Mouse (Mus musculus) embryonic facial prominence, embryonic 13.5 days (tissue): ENCODE data around the gene Kcnn3. TPM values are rescaled to one million over a fixed set of nuclear protein-coding genes. Genes with fewer than 3 reads are reported as not detected.

Experiments used
- ATAC-seq: fragments of 200-750 bp; cut with Nextera tagmentation; 2 replicates; pipeline ENCODE4 v1.8.0; 2017; ENCODE audit warnings: low read depth; ENCODE audit not compliant: insufficient number of reproducible peaks, insufficient read depth, low FRiP score, low TSS enrichment
- H3K27ac ChIP-seq: fragments of 300-500 bp; sonication (generic); 2 replicates; pipeline ENCODE4 v1.5.1; 2015; ENCODE audit warnings: moderate library complexity, mild to moderate bottlenecking, inconsistent platforms
- H3K27me3 ChIP-seq: fragments of 300-500 bp; sonication (generic); 2 replicates; pipeline ENCODE4 v1.6.1; 2015; ENCODE audit warnings: mild to moderate bottlenecking, inconsistent platforms
- H3K36me3 ChIP-seq: fragments of 300-500 bp; sonication (generic); 2 replicates; pipeline ENCODE4 v1.6.1; 2015; ENCODE audit warnings: mild to moderate bottlenecking, inconsistent platforms
- H3K4me1 ChIP-seq: fragments of 300-500 bp; sonication (generic); 2 replicates; pipeline ENCODE4 v1.6.1; 2015; ENCODE audit warnings: inconsistent platforms
- H3K4me2 ChIP-seq: fragments of 300-500 bp; sonication (generic); 2 replicates; pipeline ENCODE4 v1.6.1; 2015; ENCODE audit warnings: moderate library complexity, mild to moderate bottlenecking, inconsistent platforms
- H3K4me3 ChIP-seq: fragments of 300-500 bp; sonication (generic); 2 replicates; pipeline ENCODE4 v1.5.1; 2015; ENCODE audit warnings: mild to moderate bottlenecking, inconsistent platforms
- H3K9ac ChIP-seq: fragments of 300-500 bp; sonication (generic); 2 replicates; pipeline ENCODE4 v1.6.1; 2015; ENCODE audit warnings: mild to moderate bottlenecking, inconsistent platforms
- H3K9me3 ChIP-seq: fragments of 300-500 bp; sonication (generic); 2 replicates; pipeline ENCODE4 v1.6.1; 2016; ENCODE audit warnings: inconsistent platforms
- WGBS: fragments of 180-500 bp; shearing (Covaris S2); methylation state at CpG from one replicate; pipeline ENCODE4 v1.1.7; 2015; ENCODE audit warnings: mixed read lengths; 5-methylcytosine and 5-hydroxymethylcytosine counted together
- polyA plus RNA-seq: library from polyadenylated mRNA; unstranded; fragments of >200 nt; fragmentation: Nextera tagmentation; extraction: Ambion mirVana; gene quantifications from 2 replicates; pipeline ENCODE4 v1.2.1, GENCODE M21; 2015

Kcnn3 gene
- polyA plus RNA-seq, 1 experiment from 2014 or later = 1.5 TPM

- H3K36me3 ChIP-seq = no peaks in the 10 kb centered on the region
These were observed 27.0 kb downstream of the Kcnn3 start for GRCm38 (mm10) chr3:89546951-89547350.

GRCm38 (mm10) chr3:89548805-89549204 is 28.8 kb downstream of the Kcnn3 start:
- no peak for ATAC-seq
- no peak overlapping the region for H3K9ac ChIP-seq
- no peaks in the 10 kb centered on the region for H3K27me3 ChIP-seq
- H3K27ac ChIP-seq = no peak overlapping the region
- H3K4me2 ChIP-seq = no peak overlapping the region
- H3K4me3 ChIP-seq = no peak overlapping the region
- H3K9me3 ChIP-seq = no peaks in the 10 kb centered on the region
- WGBS = 65% methylated on average over 2 of the region's 2 CpGs
- H3K36me3 ChIP-seq = no peaks in the 10 kb centered on the region
- H3K4me1 ChIP-seq = no peaks in the 10 kb centered on the region

More at GRCm38 (mm10) chr3:89546951-89547350, 27.0 kb downstream of the Kcnn3 start:
- Histone ChIP-seq H3K27ac (no peak overlapping the region), H3K4me3 (no peak overlapping the region), H3K9me3 (no peaks in the 10 kb centered on the region), H3K4me2 (no peak overlapping the region), H3K4me1 (0 out of 2 replicates have a peak, but pooled peaks cover under 1% of the 10 kb centered on the region), H3K27me3 (no peaks in the 10 kb centered on the region), H3K9ac (no peak overlapping the region)
- ATAC-seq = no peak
- WGBS = 45% methylated on average over 5 of the region's 5 CpGs

GRCm38 (mm10) chr3:89549488-89549887 is 29.5 kb downstream of the Kcnn3 start:
- WGBS = 47% methylated on average over 4 of the region's 4 CpGs
- Histone ChIP-seq H3K4me2 (no peak overlapping the region), H3K36me3 (no peaks in the 10 kb centered on the region), H3K9me3 (no peaks in the 10 kb centered on the region), H3K4me3 (no peak overlapping the region), H3K4me1 (no peaks in the 10 kb centered on the region), H3K27ac (no peak overlapping the region), H3K9ac (no peak overlapping the region), H3K27me3 (no peaks in the 10 kb centered on the region)
- no peak for ATAC-seq

- Histone ChIP-seq H3K9me3 (no peaks in the 10 kb centered on the region), H3K4me2 (no peak overlapping the region), H3K4me1 (no peaks in the 10 kb centered on the region), H3K9ac (no peak overlapping the region), H3K27me3 (no peaks in the 10 kb centered on the region), H3K36me3 (no peaks in the 10 kb centered on the region), H3K27ac (no peak overlapping the region), H3K4me3 (no peak overlapping the region)
- ATAC-seq = no peak
- 84% methylated on average over 2 of the region's 2 CpGs for WGBS
These were observed 31.9 kb downstream of the Kcnn3 start for GRCm38 (mm10) chr3:89551880-89552279.

GRCm38 (mm10) chr3:89553432-89553831 is 33.5 kb downstream of the Kcnn3 start:
- no peaks in the 10 kb centered on the region for H3K9me3 ChIP-seq
- ATAC-seq = no peak
- WGBS = 93% methylated on average over 8 of the region's 8 CpGs

GRCm38 (mm10) chr3:89553946-89554345 is 34.0 kb downstream of the Kcnn3 start:
- no peak overlapping the region for H3K4me3 ChIP-seq
- 77% methylated on average over 4 of the region's 4 CpGs for WGBS
- H3K27me3 ChIP-seq = no peaks in the 10 kb centered on the region
- H3K9me3 ChIP-seq = no peaks in the 10 kb centered on the region
- H3K36me3 ChIP-seq = no peaks in the 10 kb centered on the region
- no peak for ATAC-seq
- no peak overlapping the region for H3K27ac ChIP-seq
- no peak overlapping the region for H3K4me2 ChIP-seq
- H3K4me1 ChIP-seq = peaks cover 3% of the 10 kb centered on the region; the same call in 1 of the 2 replicates
- no peak overlapping the region for H3K9ac ChIP-seq

More at GRCm38 (mm10) chr3:89553432-89553831, 33.5 kb downstream of the Kcnn3 start:
- Histone ChIP-seq H3K27me3 (no peaks in the 10 kb centered on the region), H3K36me3 (no peaks in the 10 kb centered on the region), H3K4me2 (no peak overlapping the region), H3K9ac (no peak overlapping the region), H3K27ac (no peak overlapping the region), H3K4me1 (no peaks in the 10 kb centered on the region), H3K4me3 (no peak overlapping the region)

- ATAC-seq = no peak
- no peak overlapping the region for H3K9ac ChIP-seq
- H3K27ac ChIP-seq = no peak overlapping the region
- H3K27me3 ChIP-seq = no peaks in the 10 kb centered on the region
- H3K9me3 ChIP-seq = no peaks in the 10 kb centered on the region
- WGBS = 77% methylated on average over 2 of the region's 2 CpGs
- H3K4me2 ChIP-seq = no peak overlapping the region
- H3K4me3 ChIP-seq = no peak overlapping the region
- H3K4me1 ChIP-seq = peaks cover 9% of the 10 kb centered on the region; the same call in 1 of the 2 replicates
- no peaks in the 10 kb centered on the region for H3K36me3 ChIP-seq
These were observed 34.6 kb downstream of the Kcnn3 start for GRCm38 (mm10) chr3:89554587-89554986.

- H3K27me3 ChIP-seq = no peaks in the 10 kb centered on the region
- ATAC-seq = no peak
- no peak overlapping the region for H3K4me2 ChIP-seq
- H3K4me1 ChIP-seq = peaks cover 9% of the 10 kb centered on the region; the same call in 1 of the 2 replicates
- no peaks in the 10 kb centered on the region for H3K9me3 ChIP-seq
- 81% methylated on average over 5 of the region's 5 CpGs for WGBS
- H3K4me3 ChIP-seq = no peak overlapping the region
- H3K9ac ChIP-seq = no peak overlapping the region
- H3K36me3 ChIP-seq = no peaks in the 10 kb centered on the region
- no peak overlapping the region for H3K27ac ChIP-seq
These were observed 37.8 kb downstream of the Kcnn3 start for GRCm38 (mm10) chr3:89557811-89558210.

GRCm38 (mm10) chr3:89558972-89559910 is 39.3 kb downstream of the Kcnn3 start:
- no peak; the same call in 1 of the 2 replicates for ATAC-seq
- Histone ChIP-seq H3K27ac (no peak overlapping the region; the same call in 1 of the 2 replicates), H3K4me2 (no peak overlapping the region), H3K9ac (no peak overlapping the region), H3K4me1 (peaks cover 9% of the 10 kb centered on the region; the same call in 1 of the 2 replicates), H3K4me3 (no peak overlapping the region), H3K9me3 (no peaks in the 10 kb centered on the region), H3K36me3 (no peaks in the 10 kb centered on the region), H3K27me3 (no peaks in the 10 kb centered on the region)
- 27% methylated on average over 15 of the region's 15 CpGs for whole genome bisulfite sequencing

- H3K4me3 ChIP-seq = no peak overlapping the region
- no peak for ATAC-seq
- WGBS = 87% methylated on average over 6 of the region's 6 CpGs
- no peak overlapping the region for H3K9ac ChIP-seq
- H3K4me2 ChIP-seq = no peak overlapping the region
- no peak overlapping the region for H3K27ac ChIP-seq
- no peaks in the 10 kb centered on the region for H3K36me3 ChIP-seq
- no peaks in the 10 kb centered on the region for H3K27me3 ChIP-seq
- peaks cover 14% of the 10 kb centered on the region for H3K4me1 ChIP-seq
- H3K9me3 ChIP-seq = no peaks in the 10 kb centered on the region
These were observed 41.4 kb downstream of the Kcnn3 start for GRCm38 (mm10) chr3:89561386-89561785.

- ATAC-seq = no peak
- Histone ChIP-seq H3K4me3 (no peak overlapping the region), H3K27me3 (no peaks in the 10 kb centered on the region), H3K9me3 (no peaks in the 10 kb centered on the region), H3K27ac (no peak overlapping the region), H3K4me2 (no peak overlapping the region), H3K9ac (no peak overlapping the region), H3K4me1 (peaks cover 5% of the 10 kb centered on the region; the same call in 1 of the 2 replicates), H3K36me3 (no peaks in the 10 kb centered on the region)
- 34% methylated on average over 5 of the region's 5 CpGs for WGBS
These were observed 45.4 kb downstream of the Kcnn3 start for GRCm38 (mm10) chr3:89565371-89565770.

GRCm38 (mm10) chr3:89569058-89569457 is 49.1 kb downstream of the Kcnn3 start:
- Histone ChIP-seq H3K27me3 (no peaks in the 10 kb centered on the region), H3K27ac (no peak overlapping the region), H3K9ac (no peak overlapping the region), H3K4me2 (no peak overlapping the region), H3K4me3 (no peak overlapping the region), H3K9me3 (no peaks in the 10 kb centered on the region), H3K36me3 (no peaks in the 10 kb centered on the region), H3K4me1 (peaks cover 5% of the 10 kb centered on the region; the same call in 1 of the 2 replicates)
- no peak for ATAC-seq
- WGBS = 88% methylated on average over 1 of the region's 1 CpGs
